Comparison of ENCODE assay signal across 20 mouse cellular contexts in genomic region chr11:116072608-116073007, GRCm38 (mm10). TPM values are rescaled to one million over a fixed set of nuclear protein-coding genes. Genes with fewer than 3 reads are reported as not detected.
DNase-seq lines count a peak whose midpoint lies in the region; ATAC-seq and TF ChIP-seq lines count a peak whose summit lies in the region.
"Had no signal": no experiment of that assay in that cellular context is flagged by ENCODE, and none has a peak within 500 bp of the region (broad histone marks: within the 10 kb centered on the region; RNA-seq: fewer than 3 reads in every experiment).

No protein-coding gene starts in this region.

- 66% methylated on average over 3 of the region's 3 CpGs for WGBS in lung, embryonic 16.5 days
- WGBS in midbrain, postnatal 0 days: 83% methylated on average over 3 of the region's 3 CpGs

- H3K27me3 ChIP-seq in megakaryocyte, embryonic 14.5 days (replicated peaks): no peaks in the 10 kb centered on the region
- no peaks in the 10 kb centered on the region for H3K27me3 ChIP-seq in lung, embryonic 16.5 days (ENCODE audit: control insufficient read depth, insufficient read depth, low read depth, low read length)
- no peaks in the 10 kb centered on the region for H3K27me3 ChIP-seq in midbrain, postnatal 0 days (ENCODE audit: insufficient read depth, low read length)
- H3K27me3 ChIP-seq: hindbrain, embryonic 15.5 days had no signal

- peak overlapping the region; percentile 6 for H3K4me3 ChIP-seq in megakaryocyte, embryonic 14.5 days (replicated peaks)
- H3K4me3 ChIP-seq in lung, embryonic 16.5 days (ENCODE audit: low read length): no peak overlapping the region
- no peak overlapping the region for H3K4me3 ChIP-seq in midbrain, postnatal 0 days (ENCODE audit: low read depth, low read length)
- H3K4me3 ChIP-seq: embryonic facial prominence, embryonic 10.5 days; hindbrain, embryonic 15.5 days had no signal

- H3K9me3 ChIP-seq in megakaryocyte, embryonic 14.5 days: no peaks in the 10 kb centered on the region
- H3K9me3 ChIP-seq in lung, embryonic 16.5 days (ENCODE audit: control insufficient read depth, low read length): no peaks in the 10 kb centered on the region
- H3K9me3 ChIP-seq in midbrain, postnatal 0 days (ENCODE audit: low read length): no peaks in the 10 kb centered on the region
- H3K9me3 ChIP-seq: embryonic facial prominence, embryonic 10.5 days; G1E; heart, embryonic 10.5 days; hindbrain, embryonic 15.5 days had no signal

- H3K9ac ChIP-seq in lung, embryonic 16.5 days (ENCODE audit: low read length): no peak overlapping the region
- no peak overlapping the region for H3K9ac ChIP-seq in midbrain, postnatal 0 days (replicated peaks; ENCODE audit: low read length, poor library complexity, severe bottlenecking)
- H3K9ac ChIP-seq: hindbrain, embryonic 15.5 days had no signal

- H3K4me2 ChIP-seq in lung, embryonic 16.5 days (ENCODE audit: low read depth, low read length): no peak overlapping the region
- no peak overlapping the region for H3K4me2 ChIP-seq in midbrain, postnatal 0 days (ENCODE audit: low read depth, low read length, poor library complexity, severe bottlenecking)
- H3K4me2 ChIP-seq: hindbrain, embryonic 15.5 days had no signal

- ATAC-seq in megakaryocyte, adult 5-6 weeks (ENCODE audit: poor library complexity, severe bottlenecking): no peak
- 0 out of 2 replicates have a peak, but pooled peaks have one; percentile 22 for ATAC-seq in lung, embryonic 16.5 days (ENCODE audit: low read depth)
- ATAC-seq in midbrain, postnatal 0 days (ENCODE audit: low FRiP score): no peak
- ATAC-seq: CD4-positive, CD25-positive, alpha-beta regulatory T cell, adult 4 months; forebrain, embryonic 14.5 days had no signal

- no peak for TF ChIP-seq CTCF in midbrain, postnatal 0 days (IDR thresholded peaks at IDR 0.05)

- intact Hi-C loops in heart, postnatal 36 days (cut with DNase I): no loop called here

- H3K27ac ChIP-seq in lung, embryonic 16.5 days (ENCODE audit: low read length): no peak overlapping the region
- H3K27ac ChIP-seq in midbrain, postnatal 0 days (ENCODE audit: low read depth, low read length): no peak overlapping the region
- H3K27ac ChIP-seq: embryonic facial prominence, embryonic 10.5 days; hindbrain, embryonic 15.5 days had no signal

- peaks cover 95% of the 10 kb centered on the region for H3K4me1 ChIP-seq in megakaryocyte, embryonic 14.5 days
- H3K4me1 ChIP-seq in lung, embryonic 16.5 days (replicated peaks; ENCODE audit: control insufficient read depth, insufficient read depth, low read length): peaks cover 10% of the 10 kb centered on the region
- H3K4me1 ChIP-seq in midbrain, postnatal 0 days (ENCODE audit: insufficient read depth, low read length): no peaks in the 10 kb centered on the region

- peak; percentile 74 for DNase-seq in lung, postnatal 25 days (ENCODE audit: low spot score)
- DNase-seq in heart, postnatal 36 days: no peak
- DNase-seq in testis, postnatal 14 days (ENCODE audit: low spot score): no peak
- DNase-seq in midbrain, postnatal 0 days (ENCODE audit: low spot score): no peak
- DNase-seq: adrenal gland, postnatal 10 days; B cell, adult 2 months; cerebellum, adult 11 months; cerebellum, adult 9-10 months; gastrocnemius, postnatal 10 days; heart, adult 18-20 months; heart, postnatal 10 days had no signal

- peaks cover 83% of the 10 kb centered on the region for H3K36me3 ChIP-seq in megakaryocyte, embryonic 14.5 days (replicated peaks; ENCODE audit: low read length)
- no peaks in the 10 kb centered on the region for H3K36me3 ChIP-seq in lung, embryonic 16.5 days (ENCODE audit: control insufficient read depth, insufficient read depth, low read length)
- no peaks in the 10 kb centered on the region for H3K36me3 ChIP-seq in midbrain, postnatal 0 days (ENCODE audit: insufficient read depth, low read length)
- H3K36me3 ChIP-seq: embryonic facial prominence, embryonic 10.5 days; heart, embryonic 10.5 days; hindbrain, embryonic 15.5 days had no signal

RNA-seq across cellular contexts. Expression of gene Unc13d, which starts 5.2 kb away (rescaled TPM):
- polyA plus RNA-seq in megakaryocyte, embryonic 14.5 days (2012; ENCODE audit: insufficient read depth, low replicate concordance): 221 and 384 TPM in 2 replicates
- total RNA-seq in megakaryocyte, adult 5-6 weeks (2015): 16.5 and 18.2 TPM in 2 replicates
- total RNA-seq in megakaryocyte, adult 5-6 weeks (2017): 26.7 and 27.7 TPM in 2 replicates
- polyA plus RNA-seq in lung, embryonic 16.5 days (2015; fragmentation: Nextera tagmentation; extraction: Ambion mirVana): 7.2 and 8.9 TPM in 2 replicates
- total RNA-seq in heart, postnatal 36 days (2021): under 1 TPM; 0.41 to 0.42 TPM
- total RNA-seq in midbrain, postnatal 0 days (2014; rRNA removed): 0.22 and 0.71 TPM in 2 replicates
- 0.67 and 0.77 TPM in 2 replicates for polyA plus RNA-seq in midbrain, postnatal 0 days (2015; fragmentation: Nextera tagmentation; extraction: Ambion mirVana)

RNA-seq across cellular contexts. Expression of gene Wbp2, which starts 14.2 kb away (rescaled TPM):
- 842 and 1,717 TPM in 2 replicates for polyA plus RNA-seq in megakaryocyte, embryonic 14.5 days (2012; ENCODE audit: insufficient read depth, low replicate concordance)
- total RNA-seq in megakaryocyte, adult 5-6 weeks (2015): 89.9 and 100 TPM in 2 replicates
- total RNA-seq in megakaryocyte, adult 5-6 weeks (2017): 39.5 and 49.8 TPM in 2 replicates
- polyA plus RNA-seq in lung, embryonic 16.5 days (2015; fragmentation: Nextera tagmentation; extraction: Ambion mirVana): 95.4 and 98.9 TPM in 2 replicates
- 100 to 1,000 TPM in 1 of 2 experiments, 10 to 100 TPM in 1; 97.0 to 106 TPM for total RNA-seq in heart, postnatal 36 days (2021)
- total RNA-seq in midbrain, postnatal 0 days (2014; rRNA removed): 119 and 150 TPM in 2 replicates
- 254 and 267 TPM in 2 replicates for polyA plus RNA-seq in midbrain, postnatal 0 days (2015; fragmentation: Nextera tagmentation; extraction: Ambion mirVana)

RNA-seq across cellular contexts. Expression of gene Unk, which starts 42.5 kb away (rescaled TPM):
- polyA plus RNA-seq in megakaryocyte, embryonic 14.5 days (2012; ENCODE audit: insufficient read depth, low replicate concordance): 18.8 and 53.4 TPM in 2 replicates
- total RNA-seq in megakaryocyte, adult 5-6 weeks (2015): 10.1 and 10.5 TPM in 2 replicates
- total RNA-seq in megakaryocyte, adult 5-6 weeks (2017): 7.8 and 8.3 TPM in 2 replicates
- 37.9 and 41.3 TPM in 2 replicates for polyA plus RNA-seq in lung, embryonic 16.5 days (2015; fragmentation: Nextera tagmentation; extraction: Ambion mirVana)
- 1 to 10 TPM; 8.0 to 8.4 TPM for total RNA-seq in heart, postnatal 36 days (2021)
- total RNA-seq in midbrain, postnatal 0 days (2014; rRNA removed): 45.2 and 55.1 TPM in 2 replicates
- 25.5 and 26.7 TPM in 2 replicates for polyA plus RNA-seq in midbrain, postnatal 0 days (2015; fragmentation: Nextera tagmentation; extraction: Ambion mirVana)

RNA-seq across cellular contexts. Expression of gene H3f3b, which starts 44.8 kb away (rescaled TPM):
- polyA plus RNA-seq in megakaryocyte, embryonic 14.5 days (2012; ENCODE audit: insufficient read depth, low replicate concordance): 819 and 908 TPM in 2 replicates
- total RNA-seq in megakaryocyte, adult 5-6 weeks (2015): 756 and 808 TPM in 2 replicates
- 735 and 795 TPM in 2 replicates for total RNA-seq in megakaryocyte, adult 5-6 weeks (2017)
- 1,792 and 1,937 TPM in 2 replicates for polyA plus RNA-seq in lung, embryonic 16.5 days (2015; fragmentation: Nextera tagmentation; extraction: Ambion mirVana)
- total RNA-seq in heart, postnatal 36 days (2021): 100 to 1,000 TPM; 136 to 158 TPM
- total RNA-seq in midbrain, postnatal 0 days (2014; rRNA removed): 568 and 792 TPM in 2 replicates
- polyA plus RNA-seq in midbrain, postnatal 0 days (2015; fragmentation: Nextera tagmentation; extraction: Ambion mirVana): 2,143 and 2,254 TPM in 2 replicates

RNA-seq across cellular contexts. Expression of gene Trim47, which starts 54.4 kb away (rescaled TPM):
- 6.9 and 23.5 TPM in 2 replicates for polyA plus RNA-seq in megakaryocyte, embryonic 14.5 days (2012; ENCODE audit: insufficient read depth, low replicate concordance)
- 0.47 TPM in 1 of 2 replicates, not detected in the other for total RNA-seq in megakaryocyte, adult 5-6 weeks (2015)
- 0.07 TPM in 1 of 2 replicates, not detected in the other for total RNA-seq in megakaryocyte, adult 5-6 weeks (2017)
- polyA plus RNA-seq in lung, embryonic 16.5 days (2015; fragmentation: Nextera tagmentation; extraction: Ambion mirVana): 20.4 and 24.8 TPM in 2 replicates
- total RNA-seq in heart, postnatal 36 days (2021): 10 to 100 TPM; 25.2 to 34.2 TPM
- 12.6 and 16.8 TPM in 2 replicates for total RNA-seq in midbrain, postnatal 0 days (2014; rRNA removed)
- polyA plus RNA-seq in midbrain, postnatal 0 days (2015; fragmentation: Nextera tagmentation; extraction: Ambion mirVana): 9.0 and 11.7 TPM in 2 replicates
- polyA plus RNA-seq: CD4-positive, CD25-positive, alpha-beta regulatory T cell, adult 4 months; G1E had no signal

Comparison
In these comparisons a context has a peak if more than half of its experiments do, and no peak if none do; other contexts are left out.
1. RNA of gene Unc13d, which starts 5.2 kb away (total RNA-seq): 16.5 to 27.7 TPM in megakaryocyte, adult 5-6 weeks; 0.41 to 0.42 TPM in heart, postnatal 36 days and 0.22 to 0.71 TPM in midbrain, postnatal 0 days; every median in the first group is over 10 times any median in the second.